Mouse (Mus musculus) MEL-GATA-1-ER (cell line): ENCODE results near the gene Rpl35a.
"Not testable (repeated sequence)": the region's sequence is repeated elsewhere in the genome, so short reads cannot be mapped to it uniquely, and the experiment has no call there.

ENCODE experiments used
- DNase-seq: peaks from one replicate; pipeline ENCODE4 v3.0.0-alpha.2; 2012; ENCODE audit warnings: low read depth; ENCODE audit errors: extremely low read depth

Gene Rpl35a

GRCm38 (mm10) chr16:33056095-33056785 is at the start of gene Rpl35a, which contains the start of gene Iqcg:
Gene Rpl35a, plus strand, starts transcription at chr16:33056453.
Gene Iqcg, minus strand, starts transcription at chr16:33056218.
- peak; percentile 74 for DNase-seq

DNA sequence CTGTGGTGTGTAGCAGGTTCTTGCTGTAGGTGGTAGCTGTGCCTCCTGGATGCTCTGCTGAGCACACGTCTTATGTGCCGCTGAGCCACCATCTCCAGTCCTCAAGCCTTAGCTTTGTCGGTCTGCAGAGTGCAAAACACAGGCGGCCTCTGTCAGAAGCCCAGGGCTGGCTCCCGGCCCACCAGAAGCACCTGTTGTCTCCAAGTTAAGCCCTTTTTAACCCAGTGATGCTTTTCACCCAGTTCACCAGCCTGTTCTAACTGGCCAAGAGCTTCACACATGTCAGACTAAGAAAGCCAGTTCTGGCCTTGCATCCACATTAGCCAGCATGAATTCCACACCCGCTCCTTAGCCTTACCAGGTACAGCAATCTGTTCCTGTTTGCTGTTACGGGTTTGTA is 49.4 kb upstream of the Rpl35a start:
- DNase-seq, result no peak

DNA sequence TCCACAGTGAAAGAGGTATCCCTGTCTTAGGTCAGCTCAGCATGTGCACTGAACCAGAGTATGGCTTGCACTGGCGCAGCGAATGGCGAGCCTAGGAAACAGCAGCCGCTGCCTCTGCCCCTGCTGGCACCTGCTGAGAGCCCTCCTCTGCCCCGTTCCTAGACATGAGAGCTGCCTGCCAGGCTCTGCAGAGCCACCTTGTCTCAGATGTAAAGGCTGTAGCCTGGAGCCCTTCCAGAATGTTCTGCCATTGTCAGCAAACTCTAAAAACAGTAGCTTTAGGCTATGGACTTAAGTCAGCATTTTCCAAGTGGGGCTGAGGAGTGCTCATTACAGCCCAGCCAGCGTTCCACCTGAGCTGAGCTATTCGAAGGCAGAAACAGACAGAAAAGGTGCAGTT is 48.8 kb upstream of the Rpl35a start:
- no peak for DNase-seq

DNA sequence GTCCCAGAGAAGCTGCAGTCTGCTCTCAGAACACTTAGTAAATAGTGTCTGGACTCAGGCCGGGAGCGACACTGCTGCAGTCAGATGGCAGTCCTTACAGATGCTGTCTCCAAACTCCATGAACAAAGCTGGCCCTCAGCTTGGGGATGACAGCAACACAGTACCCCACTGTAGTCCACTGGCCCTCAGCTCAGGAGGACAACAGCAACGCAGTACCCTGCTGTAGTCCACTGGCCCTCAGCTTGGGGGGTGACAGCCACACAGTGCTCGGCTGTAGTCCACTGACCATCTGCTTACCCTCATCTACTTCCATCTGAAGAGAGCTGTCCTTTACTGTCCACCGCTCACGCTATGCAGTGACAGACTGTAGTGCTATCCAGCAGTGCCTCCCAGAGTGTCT is 46.1 kb upstream of the Rpl35a start:
- no peak for DNase-seq

- no peak for DNase-seq
Observed at GRCm38 (mm10) chr16:33013801-33014200, 42.5 kb upstream of the Rpl35a start.

DNA sequence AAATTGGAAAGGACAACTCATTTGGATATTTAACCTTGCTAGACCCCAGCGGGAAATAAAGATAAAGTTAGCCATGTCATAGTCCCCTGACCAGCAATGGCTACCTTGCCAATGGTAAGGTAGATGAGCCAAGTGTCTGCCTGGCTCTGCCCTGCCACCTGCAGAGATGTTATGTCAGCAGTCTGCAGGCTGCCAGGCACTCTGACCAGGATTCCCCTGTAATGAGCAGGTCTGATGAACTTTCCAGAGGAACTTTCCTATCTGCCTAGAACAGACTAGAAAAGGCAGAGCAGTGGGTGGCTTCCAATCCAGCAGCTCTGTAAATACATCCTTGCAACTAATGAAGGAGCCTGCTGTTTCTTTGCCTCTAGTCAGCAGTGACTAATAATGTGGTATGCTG is 41.3 kb upstream of the Rpl35a start:
- no peak for DNase-seq

GRCm38 (mm10) chr16:33015396-33015907 is 40.8 kb upstream of the Rpl35a start:
- no peak for DNase-seq

GRCm38 (mm10) chr16:33015986-33016385 is 40.3 kb upstream of the Rpl35a start:
- DNase-seq, result peak; percentile 10

DNA sequence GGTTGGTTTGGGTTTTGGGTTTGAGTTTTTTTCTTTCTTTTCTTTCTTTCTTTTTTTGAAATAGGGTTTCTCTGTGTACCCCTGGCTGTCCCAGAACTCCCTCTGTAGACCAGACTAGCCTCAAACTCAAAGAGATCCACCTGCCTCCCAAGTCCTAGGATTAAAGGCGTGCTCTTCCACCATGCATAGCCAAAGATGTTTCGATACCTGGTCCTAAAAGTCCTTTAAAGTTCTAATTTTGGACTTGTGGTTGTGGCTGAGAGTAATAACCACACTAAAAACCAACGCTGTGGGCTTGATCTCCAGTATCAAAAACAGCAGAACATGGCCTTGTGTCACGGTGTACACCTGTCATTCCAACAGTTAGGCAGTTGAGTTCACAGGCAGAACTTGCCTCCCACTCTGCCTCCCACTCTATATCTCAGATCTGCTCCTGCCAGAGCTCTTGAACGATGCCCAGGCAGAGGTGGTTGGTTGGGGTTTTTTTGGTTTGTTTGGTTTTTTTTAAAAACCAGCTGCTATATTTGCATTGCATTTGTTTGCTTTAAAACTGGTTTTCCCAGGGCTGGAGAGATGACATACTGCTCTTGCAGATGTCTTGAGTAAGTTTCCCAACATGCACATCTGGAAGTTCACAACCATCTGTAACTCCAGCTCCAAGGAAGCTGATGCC is 38.4 kb upstream of the Rpl35a start:
- DNase-seq, result no peak

- no peak for DNase-seq
Observed at GRCm38 (mm10) chr16:33019117-33019770, 37.0 kb upstream of the Rpl35a start.

- DNase-seq, result no peak
Observed at GRCm38 (mm10) chr16:33021381-33021780, 34.9 kb upstream of the Rpl35a start.

DNA sequence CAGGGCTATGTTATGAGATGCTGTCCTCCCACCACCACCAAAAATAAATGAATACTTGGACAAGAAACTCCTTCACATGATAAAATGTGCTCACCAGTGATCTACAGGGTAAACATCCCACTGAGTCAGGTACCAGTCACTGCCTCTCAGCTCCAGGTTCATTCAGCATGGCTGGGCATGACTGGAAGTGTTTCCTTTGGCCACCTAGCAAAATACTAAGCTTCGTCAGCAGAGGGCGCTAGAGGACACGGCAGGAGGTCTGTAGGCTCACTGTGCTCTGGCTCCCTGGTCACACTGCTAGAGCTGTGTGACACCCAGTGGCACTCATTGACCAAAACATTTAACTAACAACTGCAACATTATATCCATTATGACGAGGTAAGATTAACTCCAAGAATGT is 32.5 kb upstream of the Rpl35a start:
- DNase-seq, result peak; percentile 43

GRCm38 (mm10) chr16:33024456-33025104 is 31.7 kb upstream of the Rpl35a start:
- DNase-seq, result no peak

DNA sequence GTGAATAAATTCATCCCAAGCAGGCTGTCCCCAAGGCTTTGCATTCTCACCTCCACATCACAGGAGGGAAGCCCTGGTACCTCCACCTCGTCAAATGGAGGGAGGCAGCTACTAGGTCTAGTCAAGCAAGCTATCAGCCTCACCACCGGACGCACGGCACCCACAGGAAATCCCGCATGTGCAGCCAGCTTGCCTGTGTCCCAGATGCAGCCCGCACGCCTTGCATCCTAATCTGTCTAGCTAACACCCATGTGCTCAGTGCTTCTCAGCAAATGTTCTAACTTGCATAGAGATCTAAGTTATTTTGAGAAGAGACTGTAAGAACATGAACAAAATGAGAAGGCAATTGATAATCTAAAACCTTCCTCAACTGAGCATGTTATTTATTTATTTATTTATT is 29.9 kb upstream of the Rpl35a start:
- DNase-seq, result no peak

DNA sequence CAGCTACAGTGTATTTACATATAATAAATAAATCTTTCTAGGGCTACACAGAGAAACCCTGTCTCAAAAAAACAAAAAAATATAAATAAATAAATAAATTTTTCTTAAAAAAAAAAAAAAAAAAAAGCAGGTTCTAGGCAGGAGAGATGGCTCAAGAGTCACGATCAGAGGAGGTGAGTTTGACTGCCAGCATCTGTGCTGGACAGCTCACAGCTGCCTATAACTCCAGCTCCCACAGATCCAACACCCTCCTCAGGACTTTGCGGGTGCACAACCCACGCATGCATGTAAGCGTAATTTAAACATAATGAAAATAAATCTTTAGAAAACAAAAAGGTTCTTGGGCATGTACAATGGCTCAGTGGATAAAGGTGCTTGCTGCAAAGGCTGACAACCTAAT is 20.2 kb upstream of the Rpl35a start:
- no peak for DNase-seq

DNA sequence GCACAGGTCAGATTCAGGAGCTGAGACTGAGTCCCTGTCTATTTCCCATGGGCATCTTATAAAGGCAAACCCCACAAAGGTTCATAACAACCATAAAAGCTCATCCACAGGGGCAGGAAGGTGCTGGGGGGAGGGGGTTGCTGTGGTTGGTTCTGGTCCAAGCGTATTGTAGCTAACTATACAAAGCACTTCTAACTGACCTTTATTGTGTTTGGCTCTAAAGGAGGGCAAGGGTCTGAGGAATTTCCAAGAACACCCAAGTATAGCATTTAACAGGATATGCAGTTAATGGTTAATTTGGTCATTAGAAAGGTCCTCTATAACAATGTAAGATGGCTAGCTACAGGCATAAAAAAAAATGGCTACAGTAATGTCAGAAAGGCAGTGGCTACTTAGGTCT is 13.6 kb upstream of the Rpl35a start:
- no peak for DNase-seq

DNA sequence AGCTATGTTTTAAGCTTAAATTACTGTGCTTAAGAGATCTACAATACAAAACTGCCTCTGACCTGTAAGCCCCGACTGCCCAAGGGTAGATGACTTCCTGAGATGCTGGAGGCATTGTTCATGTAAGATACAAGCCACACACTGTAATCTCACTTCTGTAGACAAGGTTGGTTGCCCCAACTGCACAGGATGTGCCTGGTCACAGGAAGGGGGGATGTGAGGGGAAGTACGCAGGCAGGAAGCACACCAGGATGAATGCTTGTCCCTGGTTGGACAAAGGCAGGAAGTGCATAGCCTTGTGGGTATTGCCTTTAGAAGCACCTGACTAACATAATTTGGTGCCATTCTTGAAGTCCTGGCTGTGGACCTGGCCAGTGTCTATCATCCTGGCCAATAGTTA is 13.0 kb upstream of the Rpl35a start:
- no peak for DNase-seq

GRCm38 (mm10) chr16:33048004-33048403 is 8.2 kb upstream of the Rpl35a start:
- DNase-seq, result peak; percentile 46

- peak; percentile 26 for DNase-seq
Observed at GRCm38 (mm10) chr16:33048686-33049085, 7.6 kb upstream of the Rpl35a start.

DNA sequence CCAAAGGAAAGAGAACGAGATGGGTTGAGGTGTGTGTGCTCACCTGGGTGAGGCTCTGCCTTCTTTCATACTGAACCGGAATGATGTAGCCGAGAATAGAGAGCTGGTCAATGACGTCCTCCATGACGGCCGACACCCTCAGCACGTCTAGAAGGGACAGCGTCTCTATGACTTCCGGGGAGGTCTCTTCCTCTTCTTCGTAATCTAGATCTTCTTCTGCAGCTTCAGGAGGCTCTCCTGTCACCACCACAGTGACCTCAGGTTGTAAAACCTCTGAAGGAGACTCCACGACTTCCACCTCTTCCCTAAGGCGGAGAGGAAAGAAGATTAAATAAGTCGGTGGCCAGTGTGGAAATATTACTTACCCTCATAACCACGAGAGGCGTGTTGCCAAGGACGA is 6.4 kb upstream of the Rpl35a start:
- peak; percentile 85 for DNase-seq

- DNase-seq, result no peak
Observed at GRCm38 (mm10) chr16:33053141-33053540, 3.1 kb upstream of the Rpl35a start.

DNA sequence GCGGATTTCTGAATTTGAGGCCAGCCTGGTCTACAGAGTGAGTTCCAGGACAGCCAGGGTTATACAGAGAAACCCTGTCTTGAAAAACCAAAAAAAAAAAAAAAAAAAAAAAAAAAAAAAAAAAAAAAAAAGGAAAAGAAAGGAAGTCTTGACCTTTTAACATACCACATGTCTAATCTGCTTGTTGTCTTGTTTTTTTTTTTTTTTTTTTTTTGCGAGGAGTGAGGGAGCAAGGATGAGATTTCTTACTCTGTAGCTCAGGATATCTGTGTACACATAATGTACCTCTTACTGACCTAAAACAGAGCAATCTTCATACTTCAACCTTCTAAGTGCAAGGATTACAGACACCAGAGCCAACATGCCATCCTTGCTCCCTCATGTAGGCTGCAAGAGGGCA is 1.3 kb upstream of the Rpl35a start:
- not testable (repeated sequence) for DNase-seq
